Mouse (Mus musculus): ENCODE measurements around the gene Tbx1.

DNA sequence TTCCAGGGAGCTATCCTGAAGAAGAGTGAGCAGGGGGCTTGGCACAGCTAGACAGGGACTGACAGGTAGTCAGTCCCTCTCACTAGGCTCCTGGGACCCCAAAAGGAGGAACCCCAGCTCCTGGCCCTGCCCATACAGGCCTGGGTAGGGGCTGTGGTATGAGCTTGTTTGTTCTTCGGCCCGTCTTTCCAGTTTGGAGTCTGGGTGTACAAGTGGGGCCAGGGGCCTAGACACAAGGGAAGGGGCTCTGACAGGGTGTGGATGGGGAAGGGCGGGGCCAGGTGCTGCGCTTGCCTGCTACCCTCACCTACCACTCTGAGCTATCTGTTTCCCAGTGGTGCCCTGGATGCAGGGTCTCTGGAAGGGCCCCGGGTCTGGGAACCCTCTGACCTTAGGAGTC lies 15.2 kb upstream of the Tbx1 start:
- no peak for TF ChIP-seq CTCF (IDR thresholded peaks at IDR 0.05; ENCODE audit: low read depth)
- TF ChIP-seq EP300 (optimal IDR thresholded peaks at IDR 0.05), result no peak

Measured in stomach, postnatal 0 days (tissue).